Mouse (Mus musculus) E14TG2a.4 (cell line): ENCODE measurements around the gene Atmin.

Experiments
- H3K27me3 ChIP-seq: 2 replicates; pipeline ENCODE4 v1.6.1; 2014; ENCODE audit warnings: low read length, control low read depth; ENCODE audit not compliant: insufficient read depth
- H3K36me3 ChIP-seq: 2 replicates; pipeline ENCODE4 v1.6.1; 2014; ENCODE audit warnings: low read length, control low read depth; ENCODE audit not compliant: insufficient read depth
- H3K4me1 ChIP-seq: replicated peaks from 2 replicates; pipeline ENCODE4 v1.6.1; 2014; ENCODE audit warnings: low read depth, low read length, control low read depth
- H3K4me3 ChIP-seq: replicated peaks from 2 replicates; pipeline ENCODE4 v1.5.1; 2014; ENCODE audit warnings: mild to moderate bottlenecking, low read length
- H3K9me3 ChIP-seq: 2 replicates; pipeline ENCODE4 v1.6.1; 2014; ENCODE audit warnings: low read length, control low read depth
- CTCF ChIP-seq: conservative IDR thresholded peaks from 2 replicates; pipeline ENCODE4 v1.5.1; 2014; ENCODE audit warnings: low read length
- NANOG ChIP-seq: IDR thresholded peaks from 2 replicates; pipeline ENCODE4 v1.6.1; 2014; ENCODE audit warnings: borderline replicate concordance, low read length, mixed read lengths
- POU5F1 ChIP-seq: IDR thresholded peaks from 2 replicates; pipeline ENCODE4 v1.6.1; 2014; ENCODE audit warnings: low read length, borderline replicate concordance

The Atmin gene

DNA sequence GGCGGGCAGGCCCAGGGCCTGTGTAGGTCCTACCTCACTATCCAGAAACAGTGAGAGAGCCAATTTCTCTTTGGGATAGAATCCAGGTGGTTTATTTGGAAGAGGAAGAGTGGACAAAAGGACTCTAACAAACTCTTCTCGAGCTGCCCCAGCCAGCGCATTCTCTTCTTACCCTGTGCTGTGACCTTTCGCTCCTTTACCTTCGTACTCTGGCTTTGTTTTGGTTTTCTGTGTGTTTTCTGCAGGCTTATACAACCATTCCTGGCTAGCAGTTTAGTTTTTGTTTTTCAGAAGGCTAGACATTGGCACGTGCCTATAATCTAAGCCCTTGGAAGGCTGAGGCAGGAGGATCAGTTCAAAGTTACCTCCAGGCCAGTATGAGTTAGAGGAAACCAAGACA, 26.3 kb downstream of the Atmin start:
- H3K27me3 ChIP-seq = no peaks in the 10 kb centered on the region
- H3K4me1 ChIP-seq = peaks cover 43% of the 10 kb centered on the region
- no peaks in the 10 kb centered on the region for H3K36me3 ChIP-seq
- TF ChIP-seq CTCF = no peak
- H3K4me3 ChIP-seq = no peak overlapping the region
- no peaks in the 10 kb centered on the region for H3K9me3 ChIP-seq

DNA sequence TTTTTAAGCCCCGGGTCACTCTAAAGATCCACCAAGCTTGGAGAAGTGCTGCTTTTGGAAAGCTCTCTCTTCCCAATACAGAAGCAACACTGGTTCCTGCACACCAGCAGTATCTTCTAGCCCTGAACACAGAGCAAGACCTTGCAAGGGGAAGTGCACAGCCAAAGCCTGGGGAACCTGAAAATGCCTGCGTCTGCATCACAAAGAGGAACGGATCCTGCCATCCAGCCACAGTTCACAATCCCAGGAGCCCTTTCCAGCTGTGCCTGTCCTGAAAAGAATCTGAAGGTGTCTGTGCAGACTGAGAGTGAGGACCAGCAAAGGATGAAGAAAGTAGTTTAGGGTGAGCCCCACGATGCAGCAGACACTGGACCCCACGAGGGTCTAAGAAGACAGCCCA, 31.9 kb downstream of the Atmin start:
- TF ChIP-seq NANOG (peak; percentile 21; the same call in 1 of the 2 replicates), POU5F1 (peak; percentile 86; the same call in 1 of the 2 replicates), CTCF (no peak)
- Histone ChIP-seq H3K27me3 (no peaks in the 10 kb centered on the region), H3K4me3 (peak overlapping the region; percentile 54), H3K36me3 (no peaks in the 10 kb centered on the region), H3K4me1 (peaks cover 78% of the 10 kb centered on the region), H3K9me3 (no peaks in the 10 kb centered on the region)

GRCm38 (mm10) chr8:116975606-116976005, 32.4 kb downstream of the Atmin start:
- Histone ChIP-seq H3K36me3 (no peaks in the 10 kb centered on the region), H3K9me3 (no peaks in the 10 kb centered on the region), H3K4me1 (peaks cover 74% of the 10 kb centered on the region), H3K4me3 (peak overlapping the region; percentile 54), H3K27me3 (no peaks in the 10 kb centered on the region)
- TF ChIP-seq CTCF (no peak), POU5F1 (no peak), NANOG (no peak)

DNA sequence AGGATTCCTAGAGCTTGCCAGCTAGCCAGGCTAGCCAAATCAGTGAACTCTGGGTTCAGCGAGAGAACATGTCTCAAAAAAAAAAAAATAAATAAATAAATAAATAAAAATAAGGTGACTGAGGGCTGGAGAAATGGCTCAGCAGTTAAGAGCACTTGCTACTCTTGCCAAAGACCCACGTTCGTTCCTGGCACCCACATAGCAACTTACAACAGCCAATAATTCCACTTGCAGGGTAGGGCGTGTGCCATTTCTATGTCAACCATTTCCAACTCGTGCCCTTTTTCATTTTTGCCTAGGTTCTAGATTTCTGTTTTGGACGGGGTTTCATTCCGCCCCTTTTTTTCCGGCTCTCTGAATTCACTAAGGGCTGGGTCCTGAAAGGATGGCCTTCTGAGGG, 34.9 kb downstream of the Atmin start:
- Histone ChIP-seq H3K4me1 (peaks cover 57% of the 10 kb centered on the region), H3K36me3 (peaks cover 18% of the 10 kb centered on the region), H3K27me3 (no peaks in the 10 kb centered on the region), H3K9me3 (no peaks in the 10 kb centered on the region), H3K4me3 (peak overlapping the region; percentile 98)
- TF ChIP-seq CTCF (no peak), POU5F1 (no peak), NANOG (no peak)

GRCm38 (mm10) chr8:116978631-116979256, 35.6 kb downstream of the Atmin start, which contains the start of gene 1700030J22Rik:
TSS of gene 1700030J22Rik (minus strand) at chr8:116978959.
- H3K27me3 ChIP-seq = no peaks in the 10 kb centered on the region
- H3K4me3 ChIP-seq = peak within 1 kb of the TSS; percentile 98
- peaks cover 54% of the 10 kb centered on the region for H3K4me1 ChIP-seq
- no peaks in the 10 kb centered on the region for H3K9me3 ChIP-seq
- peaks cover 25% of the 10 kb centered on the region for H3K36me3 ChIP-seq
- no peak for TF ChIP-seq CTCF
- TF ChIP-seq NANOG = no peak
- TF ChIP-seq POU5F1 = no peak

DNA sequence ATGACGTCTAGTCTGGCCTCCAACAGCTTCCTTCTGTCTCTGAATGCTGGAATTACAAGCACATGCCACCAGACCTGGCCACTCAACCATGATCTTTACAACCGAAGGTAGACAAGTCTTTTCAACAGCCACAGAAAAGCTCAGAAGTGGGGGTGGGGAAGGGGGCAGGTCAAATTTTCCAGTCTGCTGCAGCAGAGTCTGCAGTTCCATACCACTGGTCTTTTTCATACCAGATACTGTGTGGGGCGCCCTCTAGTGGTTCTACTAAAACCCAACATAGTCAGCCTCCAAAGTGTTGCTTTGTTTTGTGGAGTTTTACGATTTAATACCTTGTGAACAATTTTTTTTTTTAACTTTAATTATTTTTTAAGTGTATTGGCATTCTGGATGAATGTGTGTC, 36.9 kb downstream of the Atmin start:
- Histone ChIP-seq H3K27me3 (no peaks in the 10 kb centered on the region), H3K4me3 (no peak overlapping the region), H3K4me1 (peaks cover 49% of the 10 kb centered on the region), H3K9me3 (no peaks in the 10 kb centered on the region), H3K36me3 (peaks cover 39% of the 10 kb centered on the region)
- TF ChIP-seq CTCF = peak; percentile 85
- no peak for TF ChIP-seq POU5F1

GRCm38 (mm10) chr8:116989842-116990241, 46.6 kb downstream of the Atmin start:
- no peak overlapping the region for H3K4me3 ChIP-seq
- peaks cover 49% of the 10 kb centered on the region for H3K4me1 ChIP-seq
- H3K9me3 ChIP-seq = no peaks in the 10 kb centered on the region
- no peaks in the 10 kb centered on the region for H3K27me3 ChIP-seq
- peaks cover 74% of the 10 kb centered on the region for H3K36me3 ChIP-seq
- TF ChIP-seq CTCF (peak; percentile 63), NANOG (no peak)

GRCm38 (mm10) chr8:116991241-116991640, 48.0 kb downstream of the Atmin start:
- TF ChIP-seq POU5F1 = no peak
- TF ChIP-seq CTCF = no peak
- TF ChIP-seq NANOG = no peak
- Histone ChIP-seq H3K9me3 (no peaks in the 10 kb centered on the region), H3K4me3 (no peak overlapping the region), H3K4me1 (peaks cover 51% of the 10 kb centered on the region), H3K36me3 (peaks cover 60% of the 10 kb centered on the region), H3K27me3 (no peaks in the 10 kb centered on the region)
